12 mouse cellular contexts compared by ENCODE assay signal in genomic region chr19:10276483-10277144, GRCm38 (mm10). TPM values are rescaled to one million over a fixed set of nuclear protein-coding genes. Genes with fewer than 3 reads are reported as not detected.
DNase-seq lines count a peak whose midpoint lies in the region; ATAC-seq and TF ChIP-seq lines count a peak whose summit lies in the region.
"Had no signal": no experiment of that assay in that cellular context is flagged by ENCODE, and none has a peak within 500 bp of the region (broad histone marks: within the 10 kb centered on the region; RNA-seq: fewer than 3 reads in every experiment).

No protein-coding gene starts in this region.

- WGBS in hindbrain, embryonic 14.5 days: 64% methylated on average over 12 of the region's 12 CpGs
- 55% methylated on average over 12 of the region's 12 CpGs for WGBS in hindbrain, embryonic 12.5 days
- 63% methylated on average over 12 of the region's 12 CpGs for WGBS in neural tube, embryonic 13.5 days
- 51% methylated on average over 12 of the region's 12 CpGs for WGBS in forebrain, postnatal 0 days
- WGBS in stomach, embryonic 15.5 days: 64% methylated on average over 12 of the region's 12 CpGs

- H3K36me3 ChIP-seq in hindbrain, embryonic 14.5 days (replicated peaks; ENCODE audit: control insufficient read depth, insufficient read depth): no peaks in the 10 kb centered on the region
- H3K36me3 ChIP-seq in hindbrain, embryonic 12.5 days: no peaks in the 10 kb centered on the region
- no peaks in the 10 kb centered on the region for H3K36me3 ChIP-seq in neural tube, embryonic 13.5 days
- H3K36me3 ChIP-seq in forebrain, postnatal 0 days (ENCODE audit: insufficient read depth): no peaks in the 10 kb centered on the region
- no peaks in the 10 kb centered on the region for H3K36me3 ChIP-seq in stomach, embryonic 15.5 days

- H3K4me3 ChIP-seq in hindbrain, embryonic 14.5 days (replicated peaks; ENCODE audit: low read length): no peak overlapping the region
- H3K4me3 ChIP-seq in hindbrain, embryonic 12.5 days: no peak overlapping the region
- no peak overlapping the region for H3K4me3 ChIP-seq in neural tube, embryonic 13.5 days
- H3K4me3 ChIP-seq in forebrain, postnatal 0 days (ENCODE audit: low read depth, low read length): no peak overlapping the region
- no peak overlapping the region for H3K4me3 ChIP-seq in stomach, embryonic 15.5 days (replicated peaks)

- H3K27ac ChIP-seq in hindbrain, embryonic 14.5 days: no peak overlapping the region
- no peak overlapping the region for H3K27ac ChIP-seq in hindbrain, embryonic 12.5 days
- no peak overlapping the region for H3K27ac ChIP-seq in neural tube, embryonic 13.5 days (replicated peaks)
- H3K27ac ChIP-seq in forebrain, postnatal 0 days (ENCODE audit: low read depth, low read length): no peak overlapping the region
- peak overlapping the region; percentile 93 for H3K27ac ChIP-seq in stomach, embryonic 15.5 days

- no peak for TF ChIP-seq CTCF in forebrain, postnatal 0 days (IDR thresholded peaks at IDR 0.05; ENCODE audit: low read depth)

- no peak for ATAC-seq in hindbrain, embryonic 14.5 days (ENCODE audit: low FRiP score)
- no peak for ATAC-seq in hindbrain, embryonic 12.5 days (ENCODE audit: low FRiP score)
- no peak for ATAC-seq in neural tube, embryonic 13.5 days (ENCODE audit: low read depth)
- 0 out of 2 replicates have a peak, but pooled peaks have one; percentile 7 for ATAC-seq in forebrain, postnatal 0 days
- no peak for ATAC-seq in stomach, embryonic 15.5 days (ENCODE audit: insufficient read depth, low FRiP score, low read depth)

- no peaks in the 10 kb centered on the region for H3K9me3 ChIP-seq in hindbrain, embryonic 14.5 days (ENCODE audit: control insufficient read depth, low read length)
- no peaks in the 10 kb centered on the region for H3K9me3 ChIP-seq in hindbrain, embryonic 12.5 days (replicated peaks)
- no peaks in the 10 kb centered on the region for H3K9me3 ChIP-seq in neural tube, embryonic 13.5 days
- no peaks in the 10 kb centered on the region for H3K9me3 ChIP-seq in forebrain, postnatal 0 days (ENCODE audit: low read length)
- H3K9me3 ChIP-seq in stomach, embryonic 15.5 days: no peaks in the 10 kb centered on the region

- no peak for DNase-seq in hindbrain, embryonic 14.5 days (ENCODE audit: low spot score)
- DNase-seq in neural tube, embryonic 10.5 days (ENCODE audit: extremely low spot score, low spot score): no peak
- DNase-seq in forebrain, postnatal 0 days: peak; percentile 36
- no peak for DNase-seq in cerebellum, postnatal 25 days
- DNase-seq in cerebellum, adult 9-11 months: no peak
- DNase-seq: adrenal gland, adult 8-10 months; thymus, adult 2 months had no signal

- 0 out of 2 replicates have a peak overlapping the region, but pooled peaks have one; percentile 9 for H3K4me2 ChIP-seq in hindbrain, embryonic 14.5 days (replicated peaks)
- no peak overlapping the region for H3K4me2 ChIP-seq in hindbrain, embryonic 12.5 days (replicated peaks)
- H3K4me2 ChIP-seq in neural tube, embryonic 13.5 days: no peak overlapping the region
- no peak overlapping the region for H3K4me2 ChIP-seq in forebrain, postnatal 0 days (ENCODE audit: low read depth)
- peak overlapping the region; percentile 40; the same call in 1 of the 2 replicates for H3K4me2 ChIP-seq in stomach, embryonic 15.5 days

- H3K4me1 ChIP-seq in hindbrain, embryonic 14.5 days (replicated peaks; ENCODE audit: control insufficient read depth, insufficient read depth, low read length): peaks cover 28% of the 10 kb centered on the region
- peaks cover 44% of the 10 kb centered on the region for H3K4me1 ChIP-seq in hindbrain, embryonic 12.5 days
- peaks cover 61% of the 10 kb centered on the region for H3K4me1 ChIP-seq in neural tube, embryonic 13.5 days (replicated peaks)
- peaks cover 15% of the 10 kb centered on the region for H3K4me1 ChIP-seq in forebrain, postnatal 0 days (ENCODE audit: insufficient read depth)
- H3K4me1 ChIP-seq in stomach, embryonic 15.5 days: peaks cover 60% of the 10 kb centered on the region

- H3K9ac ChIP-seq in hindbrain, embryonic 14.5 days: no peak overlapping the region; the same call in 1 of the 2 replicates
- H3K9ac ChIP-seq in hindbrain, embryonic 12.5 days: no peak overlapping the region
- H3K9ac ChIP-seq in neural tube, embryonic 13.5 days: 0 out of 2 replicates have a peak overlapping the region, but pooled peaks have one; percentile 54
- no peak overlapping the region; the same call in 1 of the 2 replicates for H3K9ac ChIP-seq in forebrain, postnatal 0 days
- no peak overlapping the region for H3K9ac ChIP-seq in stomach, embryonic 15.5 days

- peaks cover 63% of the 10 kb centered on the region for H3K27me3 ChIP-seq in hindbrain, embryonic 14.5 days (ENCODE audit: control insufficient read depth, insufficient read depth, low read length)
- peaks cover 87% of the 10 kb centered on the region for H3K27me3 ChIP-seq in hindbrain, embryonic 12.5 days
- H3K27me3 ChIP-seq in neural tube, embryonic 13.5 days: peaks cover 91% of the 10 kb centered on the region
- H3K27me3 ChIP-seq in forebrain, postnatal 0 days (ENCODE audit: insufficient read depth, low read length): no peaks in the 10 kb centered on the region
- no peaks in the 10 kb centered on the region for H3K27me3 ChIP-seq in stomach, embryonic 15.5 days (replicated peaks)

RNA-seq across cellular contexts. Expression of gene Dagla, which starts 28.1 kb away (rescaled TPM):
- polyA plus RNA-seq in hindbrain, embryonic 14.5 days (2014; fragmentation: Nextera tagmentation; extraction: Ambion mirVana): 9.9 and 10.2 TPM in 2 replicates
- 4.9 and 5.1 TPM in 2 replicates for polyA plus RNA-seq in hindbrain, embryonic 12.5 days (2016; fragmentation: Nextera tagmentation; extraction: Ambion mirVana)
- 6.3 and 6.4 TPM in 2 replicates for polyA plus RNA-seq in neural tube, embryonic 13.5 days (2015; fragmentation: Nextera tagmentation; extraction: Ambion mirVana)
- 17.4 and 21.8 TPM in 2 replicates for total RNA-seq in forebrain, postnatal 0 days (2014; rRNA removed)
- 8.2 and 11.2 TPM in 2 replicates for polyA plus RNA-seq in forebrain, postnatal 0 days (2015; fragmentation: Nextera tagmentation; extraction: Ambion mirVana)
- polyA plus RNA-seq in stomach, embryonic 15.5 days (2015; fragmentation: Nextera tagmentation; extraction: Ambion mirVana): 3.3 and 3.7 TPM in 2 replicates
- total RNA-seq: neutrophil, adult 5-6 weeks had no signal

RNA-seq across cellular contexts. Expression of gene Myrf, which starts 36.1 kb away (rescaled TPM):
- 1.1 and 1.3 TPM in 2 replicates for polyA plus RNA-seq in hindbrain, embryonic 14.5 days (2014; fragmentation: Nextera tagmentation; extraction: Ambion mirVana)
- 1.3 and 1.9 TPM in 2 replicates for polyA plus RNA-seq in hindbrain, embryonic 12.5 days (2016; fragmentation: Nextera tagmentation; extraction: Ambion mirVana)
- polyA plus RNA-seq in neural tube, embryonic 13.5 days (2015; fragmentation: Nextera tagmentation; extraction: Ambion mirVana): 0.67 and 0.69 TPM in 2 replicates
- 0.54 and 0.81 TPM in 2 replicates for total RNA-seq in forebrain, postnatal 0 days (2014; rRNA removed)
- polyA plus RNA-seq in forebrain, postnatal 0 days (2015; fragmentation: Nextera tagmentation; extraction: Ambion mirVana): 0.20 and 0.47 TPM in 2 replicates
- polyA plus RNA-seq in stomach, embryonic 15.5 days (2015; fragmentation: Nextera tagmentation; extraction: Ambion mirVana): 17.5 and 17.8 TPM in 2 replicates
- total RNA-seq: megakaryocyte progenitor cell, adult 5-6 weeks; neutrophil, adult 5-6 weeks had no signal

Comparison
In these comparisons a context has a peak if more than half of its experiments do, and no peak if none do; other contexts are left out.
1. H3K4me2 ChIP-seq: peak in hindbrain, embryonic 14.5 days (single experiment) and stomach, embryonic 15.5 days (single experiment); none in hindbrain, embryonic 12.5 days (single experiment), neural tube, embryonic 13.5 days (single experiment) and forebrain, postnatal 0 days (single experiment).